Mouse (Mus musculus): ENCODE data around the gene Gpr156. TPM values are rescaled to one million over a fixed set of nuclear protein-coding genes. Genes with fewer than 3 reads are reported as not detected.

The Gpr156 gene
- total RNA-seq, 2 experiments from 2014 or later, result 0.05 TPM; not detected in 1

DNA sequence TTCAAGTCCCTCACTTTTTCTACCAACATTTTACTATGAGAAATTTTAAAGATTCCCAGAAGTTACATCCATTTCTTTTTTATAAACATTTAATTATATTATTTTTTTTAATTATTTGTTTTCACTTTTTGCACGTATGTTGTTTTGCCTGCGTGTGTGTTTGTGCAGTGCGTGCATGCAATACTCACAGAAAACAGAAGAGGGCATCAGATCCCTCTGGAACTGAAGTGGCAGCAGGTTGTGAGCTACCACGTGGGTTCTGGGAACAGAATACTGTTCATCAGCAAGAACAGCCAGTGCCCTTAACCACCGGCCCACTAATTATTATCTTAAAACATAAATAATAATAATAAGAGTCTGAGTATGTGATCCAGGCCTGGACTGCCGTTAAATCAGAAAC is 2.7 kb downstream of the Gpr156 start:
- DNase-seq, result no peak

DNA sequence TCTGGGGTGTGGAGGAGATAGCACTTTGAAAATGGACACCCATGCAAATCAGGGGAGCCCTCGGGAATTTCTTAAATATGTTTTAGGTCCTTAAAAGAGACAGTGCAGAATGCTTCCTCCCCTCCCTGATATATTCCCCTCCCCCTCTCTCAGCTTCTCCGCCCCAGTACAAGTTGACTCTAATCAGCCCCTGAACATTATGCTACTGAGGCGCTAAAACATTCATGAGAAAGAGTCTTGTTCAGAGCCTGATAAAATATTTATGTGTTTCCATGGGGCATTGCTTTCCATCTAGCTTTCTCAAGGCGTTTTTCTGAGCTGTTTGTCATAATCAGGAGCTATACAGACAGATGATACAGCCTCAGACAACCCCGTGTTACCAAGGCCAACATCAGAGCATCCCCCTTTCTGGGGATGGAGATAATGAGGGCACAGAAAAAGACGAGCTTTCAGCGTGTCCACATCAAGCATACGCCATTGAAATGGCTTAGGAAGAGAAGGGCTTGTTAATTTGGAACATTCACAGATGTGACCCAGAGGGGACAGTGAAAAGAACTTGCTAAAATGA is 4.6 kb downstream of the Gpr156 start:
- DNase-seq, result no peak

DNA sequence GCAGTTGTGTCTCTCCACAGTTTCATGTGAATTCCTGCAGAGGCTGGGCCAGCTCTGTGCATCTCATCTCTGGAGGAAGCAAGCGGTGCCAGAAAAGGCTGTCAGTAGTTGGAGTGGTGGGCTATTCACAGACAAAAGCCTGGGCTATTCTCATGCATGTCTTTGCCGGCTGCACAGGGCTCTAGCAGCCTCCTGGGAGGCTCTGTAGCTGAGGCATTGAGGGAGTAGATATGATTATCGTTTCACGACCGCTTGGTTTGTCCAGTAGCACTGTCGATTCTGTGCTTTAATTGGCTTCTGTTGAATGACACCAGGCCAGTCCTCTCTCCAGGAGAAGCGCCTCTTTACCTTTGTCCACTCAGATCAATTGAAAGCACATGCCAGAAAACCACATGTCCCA is 9.8 kb downstream of the Gpr156 start:
- no peak for DNase-seq

DNA sequence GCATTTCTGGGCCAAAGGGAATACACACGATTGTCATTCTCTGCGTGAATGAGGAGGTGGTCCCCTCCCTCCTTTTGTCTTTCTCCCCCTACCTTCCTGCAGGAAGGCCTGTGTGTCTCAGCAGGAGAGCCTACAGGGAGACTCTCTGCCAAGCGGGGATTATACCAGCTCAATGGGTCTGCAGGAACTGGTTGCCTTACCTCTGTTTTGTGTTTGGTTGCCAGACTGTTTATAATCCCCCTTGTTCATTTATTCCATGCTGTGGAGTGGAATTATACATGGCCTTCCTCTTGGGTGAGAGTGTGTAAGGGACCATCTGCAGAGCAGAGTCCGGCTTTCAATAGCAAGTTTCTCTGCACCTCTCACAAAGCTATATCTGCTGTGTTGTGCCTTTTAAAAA is 10.8 kb downstream of the Gpr156 start:
- no peak for DNase-seq

DNA sequence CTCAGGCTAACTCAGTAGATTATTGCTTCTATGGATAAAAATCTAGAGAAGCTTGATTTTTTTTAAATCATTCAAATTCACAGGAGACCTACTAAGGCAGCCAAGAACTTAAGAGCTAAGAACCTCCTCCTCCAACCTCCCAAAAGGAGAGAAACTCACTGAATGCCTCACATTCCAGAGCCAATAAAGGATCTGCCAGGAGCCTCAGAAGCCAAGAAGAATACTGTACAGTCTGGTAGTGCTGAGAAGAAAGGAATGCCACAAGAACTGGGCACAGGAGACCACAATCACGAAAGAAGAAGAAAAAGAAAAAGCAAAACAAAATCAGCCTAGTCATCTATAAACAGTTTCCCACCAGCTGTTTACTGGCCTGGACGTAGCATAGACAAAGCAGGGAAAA is 12.7 kb downstream of the Gpr156 start:
- DNase-seq, result no peak

DNA sequence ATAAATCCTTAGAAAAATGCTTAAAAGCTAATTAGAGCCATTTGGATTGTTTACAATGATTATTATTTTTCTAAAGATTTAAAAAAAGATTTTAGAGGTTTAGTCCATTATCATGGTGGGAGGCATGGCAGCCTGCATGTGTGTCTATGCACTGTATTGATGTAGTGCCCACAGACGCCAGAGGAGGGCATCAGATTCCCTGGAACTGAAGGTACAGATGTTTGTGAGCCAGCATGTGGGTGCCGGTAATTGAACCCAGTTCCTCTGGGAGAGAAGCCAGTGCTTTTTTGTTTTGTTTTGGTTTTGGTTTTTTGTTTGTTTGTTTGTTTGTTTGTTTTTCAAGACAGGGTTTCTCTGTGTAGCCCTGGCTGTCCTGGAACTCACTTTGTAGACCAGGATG is 13.3 kb downstream of the Gpr156 start:
- no peak for DNase-seq

GRCm38 (mm10) chr16:37934932-37935331 is 18.6 kb downstream of the Gpr156 start:
- DNase-seq, result no peak

GRCm38 (mm10) chr16:37937276-37937675 is 21.0 kb downstream of the Gpr156 start:
- DNase-seq, result no peak

DNA sequence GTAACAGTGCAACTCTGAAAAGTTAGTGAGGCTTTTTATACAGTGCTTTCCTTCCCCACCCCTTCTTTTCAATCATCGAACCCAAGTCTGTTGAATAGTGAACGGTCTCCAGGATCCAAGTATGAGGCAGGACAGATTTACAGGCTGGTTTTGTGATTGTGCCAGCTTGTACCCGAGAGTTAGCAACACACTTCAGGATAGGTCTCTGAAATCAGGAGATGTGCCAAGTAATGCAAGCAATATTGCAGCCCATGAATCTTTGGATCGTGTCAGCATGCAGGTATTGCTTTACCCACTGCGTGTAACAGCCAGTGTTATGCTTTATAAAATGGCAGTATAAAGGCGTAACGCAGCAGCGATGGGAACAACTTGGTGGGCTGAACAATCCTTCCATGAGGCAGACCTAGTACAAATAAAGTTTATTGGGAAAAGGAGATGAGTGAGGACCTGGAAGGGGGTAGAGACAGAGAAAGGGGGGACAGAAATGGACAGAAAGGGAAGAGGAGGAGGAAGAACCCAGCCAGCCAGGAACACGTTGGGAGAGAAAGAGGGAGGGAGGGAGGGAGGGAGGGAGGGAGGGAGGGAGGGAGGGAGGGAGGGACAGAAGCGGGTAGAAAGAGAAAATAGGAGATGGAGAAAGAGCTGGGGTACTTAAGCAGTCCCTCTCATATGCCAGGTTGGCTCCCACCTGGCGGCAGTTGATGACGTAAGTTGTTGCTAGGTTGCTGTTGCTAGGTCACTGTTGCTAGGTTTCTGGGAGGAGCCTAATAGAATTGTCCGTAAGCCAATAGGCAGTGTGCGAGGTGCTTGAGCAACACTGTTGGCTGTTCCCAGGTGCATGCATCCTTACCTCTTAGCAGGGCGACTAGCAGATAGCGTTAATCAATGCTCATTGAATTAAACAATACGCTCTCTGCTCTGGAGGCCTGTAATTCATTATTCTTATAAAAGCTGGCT is 22.1 kb downstream of the Gpr156 start:
- DNase-seq, result no peak

- DNase-seq, result no peak
These were observed 23.0 kb downstream of the Gpr156 start for GRCm38 (mm10) chr16:37939082-37939863.

DNA sequence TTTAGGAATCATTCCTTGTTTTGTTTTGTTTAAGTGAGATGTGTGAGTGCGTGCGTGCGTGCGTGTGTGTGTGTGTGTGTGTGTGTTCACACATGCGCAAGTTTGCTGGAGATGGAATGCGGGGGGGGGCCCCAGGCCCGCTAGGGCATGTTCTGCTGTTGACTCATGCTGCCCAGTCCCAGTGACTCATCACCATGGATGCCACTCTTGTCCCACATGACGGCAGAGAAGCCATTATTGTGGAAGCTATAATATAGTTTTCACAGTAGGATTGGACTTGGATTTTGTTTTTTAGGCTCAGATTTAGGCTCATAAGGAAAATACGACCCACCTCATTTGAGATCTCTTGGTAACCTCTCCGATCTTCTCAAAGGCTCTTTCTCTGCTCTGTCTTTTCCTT is 24.0 kb downstream of the Gpr156 start:
- DNase-seq, result no peak

GRCm38 (mm10) chr16:37943701-37944100 is 27.4 kb downstream of the Gpr156 start:
- peak; percentile 41 to 46 for DNase-seq

- no peak for DNase-seq
These were observed 28.9 kb downstream of the Gpr156 start for GRCm38 (mm10) chr16:37945031-37945796.

GRCm38 (mm10) chr16:37947160-37947559 is 30.9 kb downstream of the Gpr156 start:
- DNase-seq, result peak; percentile 66 to 79

- no peak for DNase-seq
These were observed 32.1 kb downstream of the Gpr156 start for GRCm38 (mm10) chr16:37948365-37948764.

GRCm38 (mm10) chr16:37951171-37951570 is 34.9 kb downstream of the Gpr156 start:
- no peak for DNase-seq

GRCm38 (mm10) chr16:37953186-37953585 is 36.9 kb downstream of the Gpr156 start:
- DNase-seq, result no peak

DNA sequence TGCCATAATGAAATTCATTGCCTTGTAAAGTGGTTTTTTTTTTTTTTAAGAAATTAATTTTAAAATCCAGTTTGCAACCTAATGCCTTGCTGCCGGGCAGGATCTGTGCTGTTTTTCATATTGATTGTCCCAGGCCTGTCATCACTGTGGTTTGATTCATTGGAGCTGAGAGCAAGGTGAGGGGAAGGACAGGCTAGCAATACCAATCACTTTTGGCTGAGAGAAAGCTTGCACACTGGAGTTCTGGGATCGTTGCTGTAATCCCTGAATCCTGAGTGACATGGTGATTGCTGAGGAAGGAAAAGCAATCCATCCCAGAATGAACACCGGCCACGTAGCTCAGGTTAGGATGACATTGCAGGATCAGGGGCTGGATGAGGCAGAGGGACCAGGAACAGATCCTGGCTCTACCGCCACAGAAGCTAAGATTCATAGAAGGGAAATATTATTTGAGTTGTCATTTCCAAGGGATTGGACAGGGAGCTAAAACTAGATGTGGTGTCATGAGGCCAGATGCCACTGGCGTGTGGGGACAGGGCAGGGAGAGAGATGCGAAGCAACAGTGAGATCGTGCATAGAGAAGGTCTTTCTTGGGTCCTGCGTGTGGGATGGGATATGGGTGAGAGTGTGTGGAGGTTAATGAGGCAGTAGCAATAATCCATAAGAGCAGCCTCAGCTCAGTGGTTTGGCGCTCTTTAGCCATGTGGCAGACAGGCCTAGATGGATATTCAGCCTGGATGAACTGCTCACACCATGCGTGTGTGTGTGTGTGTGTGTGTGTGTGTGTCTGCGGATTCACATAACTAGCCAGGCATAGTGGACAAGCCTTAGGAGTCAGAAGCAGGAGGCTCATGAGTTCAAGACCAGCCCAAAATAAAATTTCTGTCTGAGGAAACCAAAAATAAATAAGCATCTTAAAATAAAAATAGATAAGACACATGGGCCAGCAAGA is 38.0 kb downstream of the Gpr156 start:
- no peak for DNase-seq

DNA sequence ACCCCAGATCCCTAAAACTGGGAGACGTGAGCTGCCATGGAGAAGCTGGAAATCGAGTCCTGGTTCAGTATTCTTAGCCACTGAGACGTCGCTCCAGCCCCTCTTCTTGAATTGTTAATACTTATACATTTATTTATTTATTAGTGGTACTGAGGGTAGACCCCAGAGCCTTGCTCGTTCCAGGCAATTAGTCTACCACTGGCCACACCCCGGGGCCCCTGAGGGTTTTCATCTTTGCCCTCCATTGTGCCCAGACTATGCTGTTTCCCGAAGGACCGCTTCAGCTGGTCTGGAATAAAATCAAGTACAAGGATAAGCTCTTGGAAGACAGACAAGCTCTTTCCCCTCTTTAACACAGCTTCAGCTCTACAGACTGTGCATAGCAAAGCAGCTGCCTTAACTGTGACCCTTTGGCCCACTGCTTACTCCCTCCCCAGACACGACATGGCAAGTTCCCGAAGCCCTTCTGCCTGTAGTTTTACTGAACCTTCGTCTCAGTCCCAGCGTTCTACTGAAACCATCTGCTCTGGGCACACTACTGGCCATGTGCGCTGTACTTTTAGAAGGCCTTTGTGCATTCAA is 39.1 kb downstream of the Gpr156 start:
- peak; percentile 15 to 20 for DNase-seq

DNA sequence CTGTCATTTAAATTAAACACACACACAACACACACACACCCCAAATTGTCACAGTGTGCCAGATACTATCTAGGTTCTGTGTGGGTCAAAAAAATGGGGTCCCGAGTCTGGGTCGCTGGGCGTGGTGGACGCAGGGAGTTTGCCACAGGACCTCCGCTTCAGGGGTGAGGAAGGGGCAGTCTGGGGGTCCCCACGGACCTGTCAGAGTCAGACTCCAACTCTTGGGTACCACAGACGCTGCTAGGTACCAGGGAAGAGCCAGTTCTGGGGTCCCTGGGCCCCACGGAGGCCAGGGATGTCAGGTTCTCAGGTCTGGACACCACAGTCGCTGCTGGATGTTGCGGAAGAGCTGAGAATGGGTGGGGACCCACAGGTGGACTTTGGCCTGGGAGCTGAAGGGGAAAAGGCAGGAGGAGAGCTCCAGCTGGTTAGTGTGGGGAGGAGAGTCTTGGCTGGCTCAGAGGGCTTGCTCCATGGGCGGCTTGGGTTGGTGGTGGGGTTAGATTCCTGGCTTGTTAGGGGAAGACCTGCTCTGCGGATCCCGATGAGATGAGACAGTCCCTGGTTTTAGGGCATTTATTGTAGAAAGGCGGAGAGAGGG is 39.9 kb downstream of the Gpr156 start:
- DNase-seq, result no peak
